ENCODE assay signal across 37 mouse cellular contexts in the genomic region with DNA sequence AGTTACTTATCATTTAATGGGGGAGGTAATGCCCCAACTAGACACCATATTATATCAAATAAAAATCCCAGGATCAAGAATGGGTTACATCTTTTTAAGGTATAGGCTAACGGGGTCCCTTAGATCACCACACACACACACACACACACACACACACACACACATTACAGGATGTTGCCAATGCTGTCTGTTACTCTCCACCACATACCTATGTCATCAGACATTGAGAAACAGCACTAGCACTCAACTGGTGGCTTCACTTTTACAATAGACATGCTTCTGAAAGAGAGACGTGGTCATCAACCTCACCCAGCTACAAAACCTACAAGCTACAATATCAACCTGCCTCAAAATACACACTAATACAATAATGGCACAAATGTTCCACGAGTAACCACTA. TPM values are rescaled to one million over a fixed set of nuclear protein-coding genes. Genes with fewer than 3 reads are reported as not detected.
"Had no signal": no experiment of that assay in that cellular context is flagged by ENCODE, and none has a peak within 500 bp of the region (broad histone marks: within the 10 kb centered on the region; RNA-seq: fewer than 3 reads in every experiment).

No protein-coding gene starts in this region.

- H3K4me2 ChIP-seq: heart, embryonic 11.5 days; heart, embryonic 13.5 days; heart, embryonic 15.5 days; hindbrain, embryonic 13.5 days; hindbrain, embryonic 15.5 days; limb, embryonic 12.5 days; liver, embryonic 12.5 days had no signal

- H3K36me3 ChIP-seq: heart, embryonic 13.5 days; heart, embryonic 15.5 days; hindbrain, embryonic 13.5 days; hindbrain, embryonic 15.5 days; limb, embryonic 12.5 days; liver, embryonic 12.5 days had no signal

- H3K9me3 ChIP-seq: heart, embryonic 13.5 days; heart, embryonic 15.5 days; hindbrain, embryonic 13.5 days; hindbrain, embryonic 15.5 days; limb, embryonic 10.5 days; limb, embryonic 12.5 days; liver, embryonic 12.5 days had no signal

- H3K9ac ChIP-seq: heart, embryonic 13.5 days; heart, embryonic 15.5 days; hindbrain, embryonic 13.5 days; hindbrain, embryonic 15.5 days; limb, embryonic 12.5 days; liver, embryonic 12.5 days had no signal

- H3K27ac ChIP-seq: heart, embryonic 13.5 days; heart, embryonic 15.5 days; hindbrain, embryonic 13.5 days; hindbrain, embryonic 15.5 days; hindbrain, postnatal 0 days; layer of hippocampus, adult 2 months; left cerebral cortex, adult 2 months; limb, embryonic 10.5 days; limb, embryonic 12.5 days; liver, embryonic 12.5 days had no signal

- DNase-seq: gastrocnemius, adult 2 months; gastrocnemius, postnatal 10 days; gastrocnemius, postnatal 25 days; heart, adult 18-20 months; heart, postnatal 14 days; heart, postnatal 36 days; kidney, adult 18-20 months; kidney, adult 8-10 months; kidney, postnatal 10 days; kidney, postnatal 25 days; kidney, postnatal 4 days; liver had no signal

- H3K4me3 ChIP-seq: gastrocnemius, adult 2 months; heart, embryonic 13.5 days; heart, embryonic 15.5 days; hindbrain, embryonic 13.5 days; hindbrain, embryonic 15.5 days; layer of hippocampus, adult 2 months; left cerebral cortex, adult 2 months; limb, embryonic 10.5 days; limb, embryonic 12.5 days; liver, embryonic 12.5 days had no signal

- H3K27me3 ChIP-seq: heart, embryonic 13.5 days; heart, embryonic 15.5 days; hindbrain, embryonic 13.5 days; hindbrain, embryonic 15.5 days; limb, embryonic 12.5 days; liver, embryonic 12.5 days had no signal

- ATAC-seq: hindbrain, postnatal 0 days; intestine, postnatal 0 days; liver, embryonic 12.5 days had no signal

RNA-seq across cellular contexts. Expression of a gene that starts 28.9 kb away (rescaled TPM):
- total RNA-seq: gastrocnemius, adult 2 months; gastrocnemius, postnatal 10 days; gastrocnemius, postnatal 25 days; gastrocnemius, postnatal 4 days; heart, adult 18-20 months; heart, adult 8-10 months; heart, postnatal 14 days; heart, postnatal 36 days; hematopoietic stem cell, adult 5-6 weeks; hindbrain, postnatal 0 days; layer of hippocampus, adult 2 months; layer of hippocampus, postnatal 10 days; layer of hippocampus, postnatal 25 days; left cerebral cortex, adult 2 months; left cerebral cortex, postnatal 14 days; left cerebral cortex, postnatal 36 days had no signal
- polyA plus RNA-seq: heart, embryonic 11.5 days; heart, embryonic 13.5 days; heart, embryonic 15.5 days; heart, postnatal 0 days; hindbrain, embryonic 11.5 days; hindbrain, embryonic 13.5 days; hindbrain, embryonic 15.5 days; hindbrain, postnatal 0 days; intestine, embryonic 14.5 days; intestine, postnatal 0 days; kidney, embryonic 14.5 days; kidney, embryonic 16.5 days; limb, embryonic 10.5 days; limb, embryonic 12.5 days; limb, embryonic 14.5 days; liver, embryonic 12.5 days had no signal
